Mouse (Mus musculus) limb, embryonic 14.5 days (tissue): ENCODE data around the gene Osm. TPM values are rescaled to one million over a fixed set of nuclear protein-coding genes. Genes with fewer than 3 reads are reported as not detected.

Source experiments
- ATAC-seq: fragments of 200-750 bp; cut with Nextera tagmentation; 2 replicates; pipeline ENCODE4 v1.8.0; 2017; ENCODE audit warnings: low read depth, moderate number of reproducible peaks, moderate TSS enrichment; ENCODE audit not compliant: low FRiP score
- DNase-seq: peaks from one replicate; pipeline ENCODE4 v3.0.0-alpha.2; 2015; ENCODE audit warnings: low spot score
- H3K27ac ChIP-seq: fragments of 300-500 bp; sonication (generic); replicated peaks from 2 replicates; pipeline ENCODE4 v1.5.1; 2014; ENCODE audit warnings: low read depth, mild to moderate bottlenecking, low read length, moderate library complexity, mixed read lengths
- H3K27me3 ChIP-seq: fragments of 300-500 bp; sonication (generic); 2 replicates; pipeline ENCODE4 v1.6.1; 2014; ENCODE audit warnings: low read length, mixed read lengths; ENCODE audit not compliant: control insufficient read depth, insufficient read depth
- H3K36me3 ChIP-seq: fragments of 300-500 bp; sonication (generic); 2 replicates; pipeline ENCODE4 v1.6.1; 2014; ENCODE audit warnings: mild to moderate bottlenecking, low read length, moderate library complexity, mixed read lengths; ENCODE audit not compliant: control insufficient read depth, insufficient read depth
- H3K4me1 ChIP-seq: fragments of 300-500 bp; sonication (generic); 2 replicates; pipeline ENCODE4 v1.6.1; 2014; ENCODE audit warnings: antibody characterized with exemption, low read length, mixed read lengths; ENCODE audit not compliant: control insufficient read depth, insufficient read depth
- H3K4me2 ChIP-seq: fragments of 300-500 bp; sonication (generic); replicated peaks from 2 replicates; pipeline ENCODE4 v1.6.1; 2014; ENCODE audit warnings: low read depth, mild to moderate bottlenecking, low read length, moderate library complexity; ENCODE audit not compliant: severe bottlenecking
- H3K4me3 ChIP-seq: fragments of 300-500 bp; sonication (generic); replicated peaks from 2 replicates; pipeline ENCODE4 v1.5.1; 2014; ENCODE audit warnings: low read length
- H3K9ac ChIP-seq: fragments of 300-500 bp; sonication (generic); 2 replicates; pipeline ENCODE4 v1.6.1; 2014; ENCODE audit warnings: mild to moderate bottlenecking, low read depth, low read length, moderate library complexity; ENCODE audit not compliant: severe bottlenecking
- H3K9me3 ChIP-seq: fragments of 300-500 bp; sonication (generic); 2 replicates; pipeline ENCODE4 v1.6.1; 2016; ENCODE audit warnings: low read length; ENCODE audit not compliant: control insufficient read depth
- POLR2A ChIP-seq: fragments of 200-500 bp; IDR thresholded peaks from 2 replicates; pipeline ENCODE4 v1.8.0; 2012; ENCODE audit warnings: inconsistent platforms, mild to moderate bottlenecking, moderate library complexity, borderline replicate concordance; ENCODE audit not compliant: insufficient read depth, insufficient read length; ENCODE audit errors: extremely low read depth
- WGBS: fragments of 180-500 bp; shearing (Covaris S2); extraction: QIAGEN DNeasy Blood & Tissue Kit; methylation state at CpG from one replicate; pipeline ENCODE4 v1.1.7; 2014; 5-methylcytosine and 5-hydroxymethylcytosine counted together
- polyA plus RNA-seq, 2 experiments: library from polyadenylated mRNA; depleted of rRNA in 1 of 2; stranded (reverse) in 1 of 2; unstranded in 1 of 2; fragments of >200 nt; fragmentation: Nextera tagmentation in 1 of 2; extraction: Ambion mirVana in 1 of 2; gene quantifications; 2 replicates each; pipeline versions ENCODE4 v1.2.1 to v1.2.3; 2012 to 2014

Osm gene
- polyA plus RNA-seq, 2 experiments: 0.18 to 0.26 TPM

GRCm38 (mm10) chr11:4226569-4227325, 9.5 kb upstream of the Osm start:
- Histone ChIP-seq H3K27me3 (no peaks in the 10 kb centered on the region), H3K4me3 (no peak overlapping the region), H3K36me3 (no peaks in the 10 kb centered on the region), H3K9me3 (no peaks in the 10 kb centered on the region), H3K4me1 (no peaks in the 10 kb centered on the region; the same call in 1 of the 2 replicates), H3K4me2 (no peak overlapping the region), H3K27ac (no peak overlapping the region), H3K9ac (no peak overlapping the region)
- no peak for ATAC-seq
- no peak for DNase-seq
- no peak for TF ChIP-seq POLR2A
- 74% methylated on average over 5 of the region's 5 CpGs for WGBS

- Histone ChIP-seq H3K27me3 (no peaks in the 10 kb centered on the region), H3K9me3 (no peaks in the 10 kb centered on the region), H3K9ac (no peak overlapping the region), H3K36me3 (no peaks in the 10 kb centered on the region), H3K4me2 (no peak overlapping the region), H3K4me3 (no peak overlapping the region), H3K4me1 (no peaks in the 10 kb centered on the region; the same call in 1 of the 2 replicates), H3K27ac (no peak overlapping the region)
- DNase-seq: no peak
- 32% methylated on average over 8 of the region's 8 CpGs for WGBS
- TF ChIP-seq POLR2A: no peak
- no peak for ATAC-seq
Observed at GRCm38 (mm10) chr11:4228463-4228862, 7.8 kb upstream of the Osm start.

- 59% methylated on average over 4 of the region's 4 CpGs for whole genome bisulfite sequencing
- no peak for TF ChIP-seq POLR2A
Observed at GRCm38 (mm10) chr11:4229841-4230240, 6.4 kb upstream of the Osm start.

GRCm38 (mm10) chr11:4231435-4231834, 4.8 kb upstream of the Osm start:
- H3K4me1 ChIP-seq: no peaks in the 10 kb centered on the region
- WGBS: 88% methylated on average over 2 of the region's 2 CpGs
- TF ChIP-seq POLR2A: no peak
- no peaks in the 10 kb centered on the region for H3K27me3 ChIP-seq
- ATAC-seq: no peak
- no peak for DNase-seq
- H3K4me2 ChIP-seq: no peak overlapping the region
- no peak overlapping the region for H3K4me3 ChIP-seq
- H3K27ac ChIP-seq: no peak overlapping the region
- no peaks in the 10 kb centered on the region for H3K9me3 ChIP-seq
- H3K36me3 ChIP-seq: no peaks in the 10 kb centered on the region
- no peak overlapping the region for H3K9ac ChIP-seq

More at GRCm38 (mm10) chr11:4229841-4230240, 6.4 kb upstream of the Osm start:
- Histone ChIP-seq H3K4me1 (no peaks in the 10 kb centered on the region), H3K9me3 (no peaks in the 10 kb centered on the region), H3K36me3 (no peaks in the 10 kb centered on the region), H3K27ac (no peak overlapping the region), H3K4me2 (no peak overlapping the region), H3K9ac (no peak overlapping the region), H3K4me3 (no peak overlapping the region), H3K27me3 (no peaks in the 10 kb centered on the region)
- ATAC-seq: no peak
- no peak for DNase-seq

GRCm38 (mm10) chr11:4232644-4233043, 3.6 kb upstream of the Osm start:
- Histone ChIP-seq H3K27ac (no peak overlapping the region), H3K4me1 (no peaks in the 10 kb centered on the region), H3K9me3 (no peaks in the 10 kb centered on the region), H3K9ac (no peak overlapping the region), H3K27me3 (no peaks in the 10 kb centered on the region), H3K4me2 (no peak overlapping the region), H3K4me3 (no peak overlapping the region), H3K36me3 (no peaks in the 10 kb centered on the region)
- no peak for ATAC-seq
- 68% methylated on average over 11 of the region's 12 CpGs for WGBS
- no peak for TF ChIP-seq POLR2A
- no peak for DNase-seq
